Mouse (Mus musculus) intestine, postnatal 0 days (tissue): ENCODE results near the gene Ttbk1. TPM values are rescaled to one million over a fixed set of nuclear protein-coding genes. Genes with fewer than 3 reads are reported as not detected.

ENCODE experiments used
- ATAC-seq: fragments of 200-750 bp; cut with Nextera tagmentation; 2 replicates; pipeline ENCODE4 v1.8.0; 2017; ENCODE audit warnings: mild to moderate bottlenecking, moderate TSS enrichment, moderate library complexity
- H3K27ac ChIP-seq: fragments of 300-500 bp; sonication (generic); 2 replicates; pipeline ENCODE4 v1.5.1; 2014; ENCODE audit warnings: mild to moderate bottlenecking, low read depth, low read length, moderate library complexity
- H3K27me3 ChIP-seq: fragments of 300-500 bp; sonication (generic); replicated peaks from 2 replicates; pipeline ENCODE4 v1.6.1; 2014; ENCODE audit warnings: low read length, mixed read lengths; ENCODE audit not compliant: control insufficient read depth, insufficient read depth
- H3K36me3 ChIP-seq: fragments of 300-500 bp; sonication (generic); 2 replicates; pipeline ENCODE4 v1.6.1; 2014; ENCODE audit warnings: mild to moderate bottlenecking, moderate library complexity; ENCODE audit not compliant: control insufficient read depth, insufficient read depth
- H3K4me1 ChIP-seq: fragments of 300-500 bp; sonication (generic); replicated peaks from 2 replicates; pipeline ENCODE4 v1.6.1; 2014; ENCODE audit warnings: antibody characterized with exemption, low read length, mixed read lengths; ENCODE audit not compliant: control insufficient read depth, insufficient read depth
- H3K4me2 ChIP-seq: fragments of 300-500 bp; sonication (generic); replicated peaks from 2 replicates; pipeline ENCODE4 v1.6.1; 2014; ENCODE audit warnings: low read depth, mild to moderate bottlenecking, moderate library complexity
- H3K4me3 ChIP-seq: fragments of 300-500 bp; sonication (generic); 2 replicates; pipeline ENCODE4 v1.5.1; 2014; ENCODE audit warnings: low read depth, low read length
- H3K9ac ChIP-seq: fragments of 300-500 bp; sonication (generic); 2 replicates; pipeline ENCODE4 v1.6.1; 2014; ENCODE audit warnings: mild to moderate bottlenecking, low read depth, low read length
- H3K9me3 ChIP-seq: fragments of 300-500 bp; sonication (generic); 2 replicates; pipeline ENCODE4 v1.6.1; 2016; ENCODE audit warnings: mixed run types; ENCODE audit not compliant: control insufficient read depth
- CTCF ChIP-seq: sonication (generic); IDR thresholded peaks from 2 replicates; pipeline ENCODE4 v1.5.1; 2016; ENCODE audit warnings: low read depth, mild to moderate bottlenecking, control low read depth, antibody characterized with exemption, moderate library complexity
- WGBS: fragments of 180-500 bp; shearing (Covaris S2); extraction: QIAGEN DNeasy Blood & Tissue Kit; methylation state at CpG from one replicate; pipeline ENCODE4 v1.1.7; 2014; 5-methylcytosine and 5-hydroxymethylcytosine counted together
- polyA plus RNA-seq: library from polyadenylated mRNA; unstranded; fragments of >200 nt; fragmentation: Nextera tagmentation; extraction: Ambion mirVana; gene quantifications from 2 replicates; pipeline ENCODE4 v1.2.1, GENCODE M21; 2015

Ttbk1 gene
- polyA plus RNA-seq, 1 experiment from 2014 or later: 0.09 TPM

- H3K27me3 ChIP-seq: peaks cover 49% of the 10 kb centered on the region
- no peak overlapping the region for H3K27ac ChIP-seq
- H3K9me3 ChIP-seq: no peaks in the 10 kb centered on the region
- no peak for TF ChIP-seq CTCF
- H3K9ac ChIP-seq: no peak overlapping the region
- H3K36me3 ChIP-seq: no peaks in the 10 kb centered on the region
- H3K4me3 ChIP-seq: no peak overlapping the region
- ATAC-seq: no peak
- 16% methylated on average over 13 of the region's 13 CpGs for WGBS
- no peak overlapping the region for H3K4me2 ChIP-seq
- 0 out of 2 replicates have a peak, but pooled peaks cover 5% of the 10 kb centered on the region for H3K4me1 ChIP-seq
These were observed 34.0 kb downstream of the Ttbk1 start for GRCm38 (mm10) chr17:46453302-46453948.

GRCm38 (mm10) chr17:46452683-46453082 is 34.8 kb downstream of the Ttbk1 start:
- Histone ChIP-seq H3K9ac (no peak overlapping the region), H3K4me3 (no peak overlapping the region), H3K4me2 (no peak overlapping the region), H3K9me3 (no peaks in the 10 kb centered on the region), H3K27me3 (peaks cover 49% of the 10 kb centered on the region), H3K4me1 (0 out of 2 replicates have a peak, but pooled peaks cover 5% of the 10 kb centered on the region), H3K27ac (no peak overlapping the region), H3K36me3 (no peaks in the 10 kb centered on the region)
- no peak for TF ChIP-seq CTCF
- 27% methylated on average over 5 of the region's 5 CpGs for WGBS
- ATAC-seq: 0 out of 2 replicates have a peak, but pooled peaks have one; percentile 11

GRCm38 (mm10) chr17:46446264-46446663 is 41.2 kb downstream of the Ttbk1 start:
- Histone ChIP-seq H3K4me3 (no peak overlapping the region), H3K9me3 (no peaks in the 10 kb centered on the region), H3K9ac (no peak overlapping the region), H3K4me1 (no peaks in the 10 kb centered on the region), H3K36me3 (no peaks in the 10 kb centered on the region), H3K27me3 (peaks cover 37% of the 10 kb centered on the region), H3K4me2 (no peak overlapping the region), H3K27ac (no peak overlapping the region)
- no peak for ATAC-seq
- 96% methylated on average over 16 of the region's 16 CpGs for WGBS
- TF ChIP-seq CTCF: no peak

GRCm38 (mm10) chr17:46444839-46445579 is 42.5 kb downstream of the Ttbk1 start:
- Histone ChIP-seq H3K9ac (no peak overlapping the region), H3K27ac (no peak overlapping the region), H3K4me3 (peak overlapping the region; percentile 2; the same call in 1 of the 2 replicates), H3K27me3 (peaks cover 37% of the 10 kb centered on the region), H3K36me3 (no peaks in the 10 kb centered on the region), H3K9me3 (no peaks in the 10 kb centered on the region), H3K4me2 (peak overlapping the region; percentile 49), H3K4me1 (no peaks in the 10 kb centered on the region)
- ATAC-seq: no peak
- 2% methylated on average over 46 of the region's 50 CpGs for WGBS
- no peak for TF ChIP-seq CTCF

- Histone ChIP-seq H3K9me3 (no peaks in the 10 kb centered on the region), H3K27ac (no peak overlapping the region), H3K36me3 (no peaks in the 10 kb centered on the region), H3K4me3 (no peak overlapping the region), H3K9ac (no peak overlapping the region), H3K4me1 (no peaks in the 10 kb centered on the region), H3K27me3 (peaks cover 15% of the 10 kb centered on the region), H3K4me2 (no peak overlapping the region)
- ATAC-seq: no peak
- TF ChIP-seq CTCF: no peak
- WGBS: 91% methylated on average over 10 of the region's 10 CpGs
These were observed 48.3 kb downstream of the Ttbk1 start for GRCm38 (mm10) chr17:46439176-46439575.

- no peak for ATAC-seq
- H3K27me3 ChIP-seq: peaks cover 8% of the 10 kb centered on the region; the same call in 1 of the 2 replicates
These were observed 49.1 kb downstream of the Ttbk1 start, which contains the start of gene Slc22a7 for GRCm38 (mm10) chr17:46438298-46438873. Gene Slc22a7, minus strand, starts transcription at chr17:46438457.

More at GRCm38 (mm10) chr17:46438298-46438873, 49.1 kb downstream of the Ttbk1 start, which contains the start of gene Slc22a7:
- no peaks in the 10 kb centered on the region for H3K4me1 ChIP-seq
- H3K4me3 ChIP-seq: no peak within 1 kb of the TSS
- H3K9me3 ChIP-seq: no peaks in the 10 kb centered on the region
- H3K9ac ChIP-seq: no peak within 1 kb of the TSS
- 81% methylated on average over 4 of the region's 4 CpGs for WGBS
- no peak within 1 kb of the TSS for H3K27ac ChIP-seq
- H3K36me3 ChIP-seq: no peaks in the 10 kb centered on the region
- no peak within 1 kb of the TSS for H3K4me2 ChIP-seq
- TF ChIP-seq CTCF: no peak
